25 mouse cellular contexts compared by ENCODE assay signal in the genomic region with DNA sequence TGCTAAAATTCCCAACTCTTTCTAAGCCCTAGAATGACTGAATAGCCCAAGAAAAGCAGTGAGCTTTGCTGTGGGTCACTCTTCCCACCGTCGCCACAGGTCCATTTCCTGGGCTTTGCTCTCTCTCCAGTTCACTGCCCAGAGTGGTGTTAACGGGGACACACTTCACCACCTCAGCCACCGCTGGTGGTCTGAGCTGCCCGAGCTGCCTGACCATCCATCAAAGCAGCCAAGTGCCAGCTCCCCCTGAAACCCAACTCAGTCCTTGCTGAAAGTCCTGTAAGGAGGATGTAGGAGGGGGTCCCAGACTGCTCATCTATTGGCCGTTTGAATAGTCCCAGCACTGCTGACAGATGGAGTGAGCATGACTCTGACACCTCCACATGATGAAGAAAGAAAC.
"Had no signal": no experiment of that assay in that cellular context is flagged by ENCODE, and none has a peak within 500 bp of the region (broad histone marks: within the 10 kb centered on the region; RNA-seq: fewer than 3 reads in every experiment).

No protein-coding gene starts in this region.

- H3K9ac ChIP-seq: heart, embryonic 12.5 days; hindbrain, embryonic 12.5 days; hindbrain, embryonic 14.5 days; intestine, embryonic 15.5 days; limb, embryonic 12.5 days; liver, embryonic 13.5 days; liver, embryonic 15.5 days had no signal

- H3K27me3 ChIP-seq: heart, embryonic 12.5 days; hindbrain, embryonic 12.5 days; intestine, embryonic 15.5 days; limb, embryonic 12.5 days; liver, embryonic 13.5 days; liver, embryonic 15.5 days had no signal

- H3K4me2 ChIP-seq: heart, embryonic 12.5 days; hindbrain, embryonic 12.5 days; hindbrain, embryonic 14.5 days; intestine, embryonic 15.5 days; limb, embryonic 12.5 days; liver, embryonic 11.5 days; liver, embryonic 13.5 days; liver, embryonic 15.5 days had no signal

- DNase-seq: gastrocnemius, adult 2 months; gastrocnemius, postnatal 10 days; gastrocnemius, postnatal 25 days; heart, adult 2 months; heart, postnatal 10 days; heart, postnatal 4 days; kidney, adult 18-20 months; kidney, postnatal 25 days; liver; liver, embryonic 13.5 days had no signal

- H3K36me3 ChIP-seq: heart, embryonic 12.5 days; hindbrain, embryonic 10.5 days; hindbrain, embryonic 12.5 days; intestine, embryonic 15.5 days; liver, embryonic 13.5 days; liver, embryonic 15.5 days had no signal

- H3K27ac ChIP-seq: gastrocnemius, adult 2 months; heart, adult 2 months; hindbrain, embryonic 10.5 days; hindbrain, embryonic 12.5 days; hindbrain, embryonic 14.5 days; intestine, embryonic 15.5 days; layer of hippocampus, adult 2 months; left cerebral cortex, adult 2 months; limb, embryonic 10.5 days; limb, embryonic 12.5 days; liver, embryonic 13.5 days; liver, embryonic 15.5 days had no signal

- ATAC-seq: forebrain, embryonic 16.5 days; hindbrain, embryonic 16.5 days; inflammation-experienced regulatory T-cells, adult 6 months; intestine, embryonic 15.5 days; intestine, postnatal 0 days had no signal

- H3K4me3 ChIP-seq: gastrocnemius, adult 2 months; heart, adult 2 months; heart, embryonic 12.5 days; hindbrain, embryonic 10.5 days; hindbrain, embryonic 12.5 days; intestine, embryonic 15.5 days; layer of hippocampus, adult 2 months; left cerebral cortex, adult 2 months; limb, embryonic 10.5 days; limb, embryonic 12.5 days; liver, embryonic 13.5 days; liver, embryonic 15.5 days had no signal

- H3K9me3 ChIP-seq: heart, embryonic 12.5 days; hindbrain, embryonic 10.5 days; hindbrain, embryonic 12.5 days; intestine, embryonic 15.5 days; limb, embryonic 10.5 days; limb, embryonic 12.5 days; liver, embryonic 13.5 days; liver, embryonic 15.5 days had no signal

- H3K4me1 ChIP-seq: intestine, embryonic 15.5 days; liver, embryonic 13.5 days; liver, embryonic 15.5 days had no signal
